Mouse (Mus musculus) activated CD4-positive, CD25-positive, alpha-beta regulatory T cell (primary cell): Measurements from ENCODE around the gene Zfy1. TPM values are rescaled to one million over a fixed set of nuclear protein-coding genes. Genes with fewer than 3 reads are reported as not detected.

Source experiments
- polyA plus RNA-seq, 2 experiments: library from polyadenylated mRNA; unstranded; fragments of 100-300 nt; shearing (Covaris generic); gene quantifications; one replicate each; pipeline ENCODE4 v1.2.1; 2017

Zfy1 gene
- polyA plus RNA-seq, result under 1 TPM in 1 of 2 experiments, not detected in 1; 0.15 TPM

GRCm38 (mm10) chrY:797309-797708 is at the start of gene Zfy1:
Zfy1 (minus strand) TSS chrY:797409.

GRCm38 (mm10) chrY:818396-818795 is 21.2 kb upstream of the Zfy1 start, which contains the start of gene Uba1y:
Uba1y (plus strand) TSS chrY:818649.

Other genes starting within 250 kb of the Zfy1 start
- gene Uba1y, start 21.2 kb upstream of the Zfy1 start, polyA plus RNA-seq, result under 1 TPM in 1 of 2 experiments, not detected in 1; 0.11 TPM
- 10 to 100 TPM; 22.4 to 38.1 TPM for gene Kdm5d, start 100.4 kb upstream of the Zfy1 start, polyA plus RNA-seq
- 100 to 1,000 TPM; 129 to 163 TPM for gene Eif2s3y, start 213.1 kb upstream of the Zfy1 start, polyA plus RNA-seq